Mouse (Mus musculus) small intestine, adult 2 months (tissue): ENCODE data around the gene Gm11096. TPM values are rescaled to one million over a fixed set of nuclear protein-coding genes. Genes with fewer than 3 reads are reported as not detected.

ENCODE experiments used
- H3K27ac ChIP-seq: fragments of 200-500 bp; 2 replicates; pipeline ENCODE4 v1.5.1; 2012; ENCODE audit warnings: low read depth, low read length, control low read depth, inconsistent platforms; ENCODE audit not compliant: insufficient read depth
- H3K27me3 ChIP-seq: fragments of 200-500 bp; 2 replicates; pipeline ENCODE4 v1.6.1; 2012; ENCODE audit warnings: mild to moderate bottlenecking, moderate library complexity, low read length, inconsistent platforms; ENCODE audit not compliant: control insufficient read depth, insufficient read depth
- H3K36me3 ChIP-seq: fragments of 200-500 bp; 2 replicates; pipeline ENCODE4 v1.6.1; 2012; ENCODE audit warnings: mild to moderate bottlenecking, low read length, control low read depth, inconsistent platforms; ENCODE audit not compliant: control insufficient read depth, insufficient read depth
- H3K4me1 ChIP-seq: fragments of 200-500 bp; 2 replicates; pipeline ENCODE4 v1.6.1; 2012; ENCODE audit warnings: low read length, inconsistent platforms, mixed read lengths; ENCODE audit not compliant: control insufficient read depth, insufficient read depth, insufficient read length
- H3K4me3 ChIP-seq: fragments of 200-500 bp; 2 replicates; pipeline ENCODE4 v1.5.1; 2012; ENCODE audit warnings: low read depth, mild to moderate bottlenecking, control low read depth, inconsistent platforms, low read length, moderate library complexity
- CTCF ChIP-seq: fragments of 200-500 bp; IDR thresholded peaks from 2 replicates; pipeline ENCODE4 v1.5.1; 2012; ENCODE audit warnings: low read depth, mild to moderate bottlenecking, control low read depth, inconsistent platforms, low read length, moderate library complexity, mixed read lengths; ENCODE audit not compliant: insufficient replicate concordance, insufficient read length; ENCODE audit errors: extremely low read depth
- POLR2A ChIP-seq: fragments of 200-500 bp; IDR thresholded peaks from 2 replicates; pipeline ENCODE4 v1.6.1; 2012; ENCODE audit warnings: low read depth, mild to moderate bottlenecking, control low read depth, inconsistent platforms, low read length, moderate library complexity
- WGBS: fragments of 180-500 bp; shearing (Covaris S2); methylation state at CpG from one replicate; pipeline ENCODE4 v1.1.7; 2018; 5-methylcytosine and 5-hydroxymethylcytosine counted together
- polyA plus RNA-seq: library from polyadenylated mRNA; depleted of rRNA; stranded (reverse); fragments of >200 nt; gene quantifications from 2 replicates; pipeline ENCODE4 v1.2.3, GENCODE M21; 2012

Gene Gm11096
- polyA plus RNA-seq, 1 experiment, result not detected

DNA sequence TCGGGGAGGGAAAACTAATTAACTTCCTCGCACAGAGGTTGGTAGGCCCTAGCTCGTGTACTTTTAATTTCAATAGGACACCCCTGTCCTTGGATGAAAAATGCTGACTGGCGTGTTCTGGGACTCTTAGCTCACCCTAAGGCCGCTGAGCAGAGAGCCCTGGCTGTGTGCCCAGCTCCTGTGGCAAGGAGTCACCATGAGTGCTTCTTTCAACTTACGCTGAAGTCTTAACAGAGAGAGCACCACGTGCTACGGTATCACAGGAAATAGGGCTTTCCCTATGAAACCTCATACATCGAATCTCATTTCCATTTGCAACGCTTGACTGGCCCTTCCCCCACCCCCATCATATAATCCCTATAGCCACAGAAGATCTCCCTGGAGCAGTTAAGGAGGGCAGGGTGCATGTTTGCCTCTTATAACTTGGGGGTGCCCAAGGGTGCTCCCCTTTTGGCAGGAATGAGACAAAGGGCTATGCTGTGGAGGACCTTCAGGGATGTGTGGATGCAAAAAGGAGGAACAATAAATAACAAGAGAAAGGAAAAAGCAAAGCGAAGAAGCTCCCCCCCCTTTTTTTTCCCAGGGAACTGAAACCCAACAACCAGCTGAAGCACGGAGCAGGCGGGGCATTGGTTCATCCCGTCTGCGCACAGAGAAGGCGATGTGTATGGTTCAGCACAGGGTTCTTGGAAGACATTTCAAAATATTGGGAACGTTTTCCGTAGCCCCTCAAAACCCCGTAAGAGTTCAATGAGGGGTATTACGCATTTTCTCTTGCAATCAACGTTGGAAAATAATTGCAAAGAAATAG is 39.0 kb downstream of the Gm11096 start:
- H3K4me3 ChIP-seq, result no peak overlapping the region
- no peak overlapping the region for H3K27ac ChIP-seq
- 70% methylated on average over 21 of the region's 21 CpGs for WGBS
- H3K36me3 ChIP-seq, result no peaks in the 10 kb centered on the region
- no peak for TF ChIP-seq CTCF
- no peaks in the 10 kb centered on the region for H3K27me3 ChIP-seq
- H3K4me1 ChIP-seq, result no peaks in the 10 kb centered on the region

DNA sequence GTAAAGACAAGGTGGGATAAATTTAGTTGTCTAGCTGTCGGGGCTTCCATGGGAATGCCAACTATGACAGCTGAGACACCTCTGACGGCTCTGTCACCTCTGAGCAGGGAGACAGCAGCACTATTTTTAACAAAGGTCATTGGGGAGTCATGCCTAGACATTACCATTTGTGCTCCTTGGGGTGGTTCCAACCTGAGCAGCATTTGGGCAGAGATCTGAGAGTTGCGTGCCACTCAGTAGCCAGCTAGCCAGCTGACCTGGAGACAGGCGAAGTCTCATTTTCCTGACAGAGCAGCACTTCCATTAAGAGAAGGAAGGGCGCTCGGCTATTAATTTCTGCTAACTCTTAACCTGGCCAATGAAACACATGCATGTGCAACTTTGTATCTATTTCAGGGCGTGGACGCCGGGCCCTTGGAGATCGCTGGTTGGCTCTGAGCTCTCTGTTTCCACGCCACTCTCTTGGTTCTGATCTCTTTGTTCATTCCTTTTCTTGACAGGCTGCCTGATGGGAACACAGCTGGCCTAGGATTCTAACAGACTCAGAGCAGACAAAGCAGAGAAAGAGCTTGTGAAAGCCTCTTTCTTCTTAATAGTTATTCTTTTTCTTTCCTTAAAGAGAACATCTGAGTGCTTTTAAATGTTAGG is 40.4 kb downstream of the Gm11096 start:
- H3K4me1 ChIP-seq, result no peaks in the 10 kb centered on the region
- no peaks in the 10 kb centered on the region for H3K36me3 ChIP-seq
- H3K27me3 ChIP-seq, result no peaks in the 10 kb centered on the region
- TF ChIP-seq POLR2A (no peak), CTCF (no peak)
- H3K27ac ChIP-seq, result no peak overlapping the region
- no peak overlapping the region for H3K4me3 ChIP-seq
- WGBS, result 84% methylated on average over 11 of the region's 11 CpGs

DNA sequence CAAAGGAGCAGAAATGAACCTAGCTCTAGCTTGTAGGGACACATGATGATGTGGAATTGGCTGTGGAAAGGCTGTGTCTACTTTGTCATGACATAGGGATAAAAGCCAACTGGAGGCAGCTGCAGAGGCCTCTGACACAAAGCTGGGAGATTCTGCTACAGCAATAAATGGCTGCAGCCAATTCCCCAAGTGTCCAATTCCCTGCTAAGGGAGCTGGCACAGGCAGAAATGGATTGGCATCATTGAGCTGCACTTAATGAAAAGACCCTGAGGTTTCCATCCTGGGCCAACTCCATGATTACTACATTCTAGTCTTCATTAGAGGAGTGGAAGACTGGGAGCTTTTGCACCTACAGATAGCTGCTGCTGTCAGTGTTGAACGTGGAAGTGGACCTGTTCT is 44.8 kb downstream of the Gm11096 start:
- 71% methylated on average over 1 of the region's 1 CpGs for WGBS
- H3K27me3 ChIP-seq, result no peaks in the 10 kb centered on the region
- H3K4me3 ChIP-seq, result no peak overlapping the region
- TF ChIP-seq CTCF (no peak), POLR2A (no peak)
- no peak overlapping the region for H3K27ac ChIP-seq
- no peaks in the 10 kb centered on the region for H3K36me3 ChIP-seq
- H3K4me1 ChIP-seq, result no peaks in the 10 kb centered on the region
